Mouse (Mus musculus): ENCODE measurements at regions not wholly inside any gene's neighbourhood (a gene's known extent, or its start where the extent isn't known, plus 50 kb on each side); places are given as distances from the start of the nearest gene placed in this dataset.

DNA sequence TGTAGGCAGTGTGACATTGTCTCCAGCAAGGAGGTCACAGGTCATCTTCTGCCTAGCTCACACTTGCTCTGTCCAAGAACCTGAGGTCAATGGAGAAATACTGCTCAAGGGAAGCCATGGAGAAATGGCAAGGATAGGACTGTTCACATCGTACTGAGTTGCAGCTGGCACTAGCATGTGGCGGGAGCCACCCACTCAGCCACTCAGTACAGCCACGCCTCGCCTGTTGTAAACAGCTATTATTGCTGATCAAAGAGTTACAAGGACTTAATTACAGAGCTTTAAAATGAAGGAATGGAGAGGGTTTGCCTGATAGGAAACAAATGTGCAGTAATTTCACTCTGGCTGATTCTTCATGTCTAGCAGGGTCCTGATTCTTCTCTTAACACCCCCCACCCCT, 64.8 kb downstream of the Dll1 start:
- peak in 1 of 2 experiments; percentile 2 for DNase-seq (ENCODE audit: extremely low spot score in 1 of 2, low spot score in 1 of 2)

DNA sequence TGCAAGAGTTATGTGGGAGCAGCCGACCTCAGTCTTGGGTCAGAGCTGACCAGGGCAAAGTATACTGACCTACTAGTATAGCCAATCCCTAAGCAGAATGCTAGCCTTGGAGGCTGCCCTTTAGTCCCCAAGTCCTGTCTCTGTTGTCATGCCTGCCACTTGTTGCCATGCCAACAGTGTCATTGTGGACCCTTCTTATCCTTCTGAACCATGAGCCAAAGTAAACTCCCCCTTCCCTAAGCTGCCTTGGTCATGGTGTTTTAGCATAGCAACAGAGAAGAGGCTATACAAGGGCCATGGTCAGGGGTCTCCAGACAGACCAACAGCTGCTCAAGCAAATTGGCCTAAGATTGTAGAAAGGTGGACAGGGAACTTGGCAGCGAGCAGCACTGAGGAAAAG, 66.2 kb downstream of the Dll1 start:
- DNase-seq (ENCODE audit: extremely low spot score in 1 of 2, low spot score in 1 of 2), result no peak

DNA sequence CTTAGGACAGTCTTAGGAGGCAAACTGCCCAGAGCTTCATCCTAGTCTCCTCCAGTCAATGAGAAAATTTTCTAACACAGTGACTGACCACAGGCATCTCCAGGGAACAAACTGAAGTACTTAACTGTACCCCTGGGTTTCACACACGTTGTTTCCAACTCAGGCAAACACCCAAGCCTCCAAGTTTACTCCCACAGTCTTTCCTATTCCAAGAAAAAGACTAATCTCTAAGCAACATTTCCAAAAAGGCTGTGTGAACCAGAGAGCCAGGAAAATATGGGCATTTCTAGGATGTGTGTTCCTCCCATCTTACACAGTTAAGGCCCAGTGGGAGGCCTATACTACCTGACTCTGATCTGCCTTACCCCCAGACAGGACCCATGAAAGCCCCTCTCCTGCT, 74.6 kb downstream of the Dll1 start:
- peak in 1 of 2 experiments; percentile 19 for DNase-seq (ENCODE audit: extremely low spot score in 1 of 2, low spot score in 1 of 2)

DNA sequence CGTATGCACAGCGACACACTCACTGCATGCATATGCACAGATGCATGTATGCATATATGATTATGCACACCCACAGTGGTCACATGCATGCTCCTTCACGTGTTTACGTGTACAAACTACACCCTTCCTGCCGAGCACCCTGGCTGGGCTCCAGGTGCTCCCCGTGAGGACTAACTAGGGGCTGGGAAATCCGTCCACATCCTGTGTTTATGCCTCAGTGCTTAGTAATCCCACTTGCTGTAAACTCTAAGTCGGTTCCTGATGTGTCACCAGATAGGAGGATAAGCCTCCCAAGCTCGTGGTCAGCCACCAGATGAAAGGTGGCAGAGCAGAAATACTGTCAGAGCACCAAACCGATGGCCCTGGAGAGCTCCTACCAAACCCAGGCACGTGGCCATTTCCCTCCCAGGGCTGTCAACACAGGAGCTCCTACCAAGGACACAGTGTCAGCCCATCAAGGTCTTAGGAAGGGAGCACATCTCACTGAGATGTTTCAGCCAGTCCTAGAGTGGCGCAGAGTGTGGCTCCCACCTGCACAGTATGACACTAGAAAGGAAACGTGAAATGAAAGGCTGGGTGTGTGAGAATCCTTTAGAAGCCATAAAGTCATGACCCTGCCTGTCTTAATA, 76.8 kb downstream of the Dll1 start:
- no peak for DNase-seq (ENCODE audit: extremely low spot score in 1 of 2, low spot score in 1 of 2)

DNA sequence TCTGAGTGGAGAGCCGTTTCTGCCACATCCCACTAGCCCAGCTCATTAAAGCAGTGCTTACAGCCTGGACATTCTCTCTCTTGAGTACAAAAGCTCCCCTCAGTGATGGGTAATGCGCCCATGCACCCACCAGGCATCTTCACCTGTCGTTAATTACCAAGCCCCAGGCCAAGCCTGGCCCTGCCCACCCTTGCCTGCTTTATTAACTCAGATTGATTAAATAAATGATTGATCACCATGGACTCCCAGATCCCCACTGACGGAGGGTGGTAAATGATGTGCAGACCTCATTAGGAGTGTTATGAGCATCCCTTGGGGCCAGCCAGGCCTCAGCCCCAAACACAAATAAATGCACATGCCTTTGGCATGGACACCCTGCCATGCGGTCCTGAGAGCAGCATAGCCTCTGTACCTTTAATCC, 82.5 kb downstream of the Dll1 start:
- DNase-seq (ENCODE audit: extremely low spot score in 1 of 2, low spot score in 1 of 2), result no peak

DNA sequence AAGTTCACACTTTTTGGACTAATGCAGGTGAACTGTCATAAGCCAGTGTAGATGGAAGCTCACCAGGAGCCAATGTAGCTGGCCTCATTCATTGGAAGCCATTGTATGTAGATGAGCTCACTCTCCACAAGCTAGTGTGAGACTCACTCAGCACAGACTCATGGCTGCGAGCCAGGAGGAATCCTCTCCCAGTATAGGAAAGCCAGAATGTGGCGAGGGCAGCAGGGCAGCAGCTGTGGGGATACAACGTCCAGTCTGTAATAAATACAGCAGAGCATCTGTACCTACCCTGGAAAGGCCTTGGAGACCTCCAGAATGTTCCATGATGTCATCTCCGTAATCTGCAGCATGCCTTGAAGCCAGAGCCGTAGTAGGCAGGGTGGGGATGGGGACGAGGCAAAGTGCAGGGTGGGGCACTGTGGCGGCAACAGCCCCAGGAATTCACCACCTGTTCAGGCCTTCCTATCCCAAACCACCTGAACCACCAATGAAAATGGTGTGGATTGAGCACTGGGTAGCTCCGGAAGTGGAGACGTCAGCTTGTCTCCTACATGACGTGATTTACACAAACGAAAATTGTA, 84.1 kb downstream of the Dll1 start:
- no peak for DNase-seq (ENCODE audit: extremely low spot score in 1 of 2, low spot score in 1 of 2)

DNA sequence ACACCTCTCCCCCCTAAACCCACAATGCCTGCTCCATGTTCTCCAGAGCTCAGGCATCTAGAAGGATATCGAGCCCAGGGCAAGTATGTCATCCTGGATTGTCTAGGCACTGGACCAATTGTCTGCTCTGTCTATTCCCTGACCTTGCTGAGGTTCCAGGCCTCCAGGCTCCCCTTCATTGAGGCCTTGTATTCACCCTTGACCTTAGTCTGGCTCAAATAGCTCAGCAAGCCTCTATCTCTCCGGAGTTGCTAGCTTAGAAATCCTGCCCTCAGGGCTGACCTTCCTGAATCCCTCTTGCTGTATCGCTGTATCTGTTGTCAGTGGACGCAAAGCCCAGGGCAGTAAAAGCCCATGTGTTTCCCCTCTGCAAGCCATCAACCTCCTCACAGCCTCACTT, 85.0 kb downstream of the Dll1 start:
- no peak for DNase-seq (ENCODE audit: extremely low spot score in 1 of 2, low spot score in 1 of 2)

DNA sequence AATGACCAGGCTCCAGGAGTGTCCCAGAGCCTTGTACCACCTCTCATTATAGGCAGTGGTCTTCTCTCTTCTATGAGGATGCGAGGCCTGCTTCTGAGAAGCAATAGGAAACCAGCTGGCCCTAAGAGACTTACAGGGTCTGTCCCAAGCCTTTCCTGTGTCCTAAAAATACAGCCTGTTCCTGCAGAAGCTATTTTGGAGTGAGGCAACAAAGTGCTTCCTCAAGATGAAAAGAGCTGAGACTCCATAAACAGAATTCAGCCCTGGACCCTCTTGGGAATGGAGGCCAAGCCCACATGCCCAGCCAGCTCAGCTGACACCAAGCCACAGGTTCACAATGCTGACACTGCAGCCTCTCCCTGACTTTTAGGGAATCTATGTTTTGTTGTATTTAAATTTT, 86.3 kb downstream of the Dll1 start:
- DNase-seq (ENCODE audit: extremely low spot score in 1 of 2, low spot score in 1 of 2), result no peak

DNA sequence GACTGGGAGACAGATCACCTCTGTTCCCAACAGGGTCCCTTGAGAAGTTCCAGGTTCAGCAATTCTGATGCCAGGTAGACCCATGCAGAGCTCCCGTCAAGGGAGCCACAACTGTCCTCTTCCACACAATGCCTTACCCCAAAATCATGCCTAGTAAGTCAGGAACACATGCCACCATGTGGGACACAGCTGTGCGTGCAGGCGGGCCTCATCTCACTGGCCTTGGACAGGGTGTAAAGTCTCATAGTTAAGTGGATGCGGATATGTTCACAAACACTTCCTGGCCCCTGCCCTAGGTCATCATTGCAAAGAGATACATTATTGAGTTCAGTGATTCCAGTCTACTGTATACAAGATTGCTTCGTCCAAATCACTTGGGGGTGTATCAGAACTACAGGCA, 87.6 kb downstream of the Dll1 start:
- DNase-seq (ENCODE audit: extremely low spot score in 1 of 2, low spot score in 1 of 2), result no peak

DNA sequence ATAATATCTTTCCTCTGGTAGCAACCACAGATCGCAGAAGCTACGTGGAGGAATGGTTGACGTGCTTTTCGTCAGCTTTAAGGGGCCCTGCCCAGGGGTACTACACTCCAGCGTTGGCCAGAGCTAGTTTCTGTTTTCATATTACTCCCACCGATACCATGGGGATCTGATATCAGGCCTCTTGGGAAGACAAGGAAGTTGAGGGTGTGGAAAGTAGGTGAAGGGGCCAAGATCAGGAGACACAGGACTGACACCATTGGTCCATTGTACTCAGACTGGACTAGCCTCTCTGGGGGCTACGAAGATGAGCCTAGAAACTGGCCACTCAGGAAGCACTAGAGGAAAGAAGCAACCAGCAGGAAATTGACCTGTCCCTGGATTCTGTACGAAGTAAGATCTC, 88.0 kb downstream of the Dll1 start:
- DNase-seq (ENCODE audit: extremely low spot score in 1 of 2, low spot score in 1 of 2), result no peak

DNA sequence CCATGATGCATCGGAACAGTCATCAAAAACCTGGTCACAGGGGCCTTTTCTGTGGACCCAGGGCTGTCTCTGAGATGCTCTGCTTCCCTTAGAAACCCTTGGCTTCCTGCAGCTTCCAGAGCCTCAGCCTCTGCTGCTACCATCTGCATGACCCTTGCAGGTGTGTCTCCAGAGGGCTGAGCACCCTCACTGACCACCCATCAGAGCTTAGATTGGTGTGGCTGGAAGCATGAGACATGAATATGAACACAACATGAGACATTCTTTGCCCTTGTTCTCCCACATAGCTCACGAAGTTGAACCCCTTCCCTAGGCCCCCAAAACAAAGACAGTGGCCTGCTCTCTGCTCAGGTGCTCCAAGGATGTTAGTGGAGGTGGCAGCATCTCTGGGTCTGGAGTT, 90.1 kb downstream of the Dll1 start:
- DNase-seq (ENCODE audit: extremely low spot score in 1 of 2, low spot score in 1 of 2), result no peak

DNA sequence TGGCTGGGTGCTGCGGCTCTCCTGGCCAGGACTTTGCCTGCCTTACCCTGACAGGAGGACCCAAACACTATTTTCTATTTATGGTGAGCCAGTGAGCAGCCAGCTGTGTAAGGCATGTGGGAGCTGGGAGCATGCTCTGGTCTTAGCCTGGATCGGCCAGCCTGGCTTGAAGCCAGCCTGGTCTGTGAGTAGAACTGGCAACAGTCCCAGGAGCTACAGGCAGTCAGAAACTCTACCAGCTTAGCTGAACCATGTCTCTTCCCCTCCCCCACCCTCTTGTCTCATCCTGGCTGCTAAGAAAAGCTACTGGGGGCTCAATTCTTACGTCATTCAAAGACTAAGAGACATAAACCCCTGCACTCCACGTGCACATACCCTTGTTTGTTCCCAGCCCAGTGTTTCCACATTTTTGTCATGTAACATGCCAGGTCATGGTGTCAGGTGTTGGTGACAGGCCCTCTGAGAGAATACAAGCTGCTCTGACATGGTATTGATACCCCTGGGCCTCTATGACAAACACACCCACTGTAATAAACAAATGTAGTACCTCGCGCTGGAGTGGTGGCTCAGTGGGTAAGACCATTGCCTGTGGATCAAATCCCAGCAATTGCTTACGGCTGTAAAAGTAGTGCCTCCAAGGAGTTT, 91.2 kb downstream of the Dll1 start:
- peak; percentile 14 to 31 for DNase-seq (ENCODE audit: extremely low spot score in 1 of 2, low spot score in 1 of 2)

DNA sequence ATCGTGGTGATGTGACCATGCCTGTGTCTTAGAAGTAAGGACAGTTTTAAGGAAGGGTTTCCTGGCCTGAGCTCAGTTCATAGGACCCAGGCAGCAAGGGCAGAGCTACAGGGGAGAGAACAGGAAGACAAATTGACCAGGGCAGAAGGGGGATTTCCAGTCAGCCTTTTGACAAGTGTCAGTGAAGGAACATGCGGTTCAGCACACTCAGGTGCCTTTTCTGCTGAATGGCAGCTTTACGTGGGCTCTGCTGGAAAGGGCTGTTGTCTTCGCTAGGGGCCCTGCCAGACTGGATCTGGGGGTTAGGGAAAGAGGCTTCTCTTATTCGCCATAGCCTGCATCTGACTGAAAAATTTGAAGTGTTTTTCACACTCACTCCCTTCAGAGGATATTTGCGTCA, 106.8 kb downstream of the Dll1 start:
- no peak for DNase-seq (ENCODE audit: extremely low spot score in 1 of 2, low spot score in 1 of 2)

DNA sequence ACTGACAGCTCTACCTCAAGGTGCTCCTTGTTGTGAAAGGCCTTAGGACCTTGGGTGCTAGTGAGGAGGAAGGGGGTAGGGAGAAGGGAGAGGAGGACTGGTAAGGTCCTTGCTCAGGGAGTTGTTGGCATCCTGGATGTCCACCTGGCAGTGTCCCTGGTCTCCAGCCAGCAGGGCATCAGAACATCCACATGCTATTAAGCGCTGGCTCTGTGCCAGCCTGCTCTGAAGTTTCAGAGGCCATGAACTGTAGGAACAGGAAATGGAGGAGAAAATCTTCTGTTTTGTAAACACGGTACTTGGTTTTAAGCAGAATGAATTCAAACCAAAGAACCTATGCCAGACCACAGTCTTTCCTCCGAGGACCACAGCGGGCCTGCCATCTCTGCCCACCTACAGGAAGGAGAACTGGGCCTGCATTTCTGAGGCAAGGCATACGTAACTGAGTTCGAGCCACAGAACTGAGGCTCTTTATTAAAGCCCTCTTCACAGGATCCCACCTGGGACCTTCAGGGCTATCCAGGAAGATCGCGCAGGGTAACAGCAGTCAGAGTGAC, 107.5 kb downstream of the Dll1 start:
- DNase-seq (ENCODE audit: extremely low spot score in 1 of 2, low spot score in 1 of 2), result no peak

DNA sequence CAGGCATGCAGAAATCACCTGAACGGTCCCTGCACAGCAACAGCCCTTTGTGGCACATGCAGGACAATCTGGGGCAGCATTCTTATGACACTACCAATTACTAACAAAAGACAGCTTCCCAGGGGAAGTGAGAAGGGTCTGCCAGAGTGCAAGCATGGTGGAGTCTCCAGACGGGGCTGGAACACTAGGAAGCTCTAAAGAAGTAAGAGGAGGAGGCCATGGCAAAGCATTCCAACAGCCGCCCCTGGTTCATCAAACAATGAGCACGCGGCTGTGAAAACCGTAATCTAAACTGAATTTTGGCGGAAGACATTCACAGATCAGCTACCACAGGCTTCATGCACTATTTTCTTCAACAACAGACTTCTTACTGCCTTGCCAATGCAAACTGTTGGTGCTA, 109.0 kb downstream of the Dll1 start:
- no peak for DNase-seq (ENCODE audit: extremely low spot score in 1 of 2, low spot score in 1 of 2)

DNA sequence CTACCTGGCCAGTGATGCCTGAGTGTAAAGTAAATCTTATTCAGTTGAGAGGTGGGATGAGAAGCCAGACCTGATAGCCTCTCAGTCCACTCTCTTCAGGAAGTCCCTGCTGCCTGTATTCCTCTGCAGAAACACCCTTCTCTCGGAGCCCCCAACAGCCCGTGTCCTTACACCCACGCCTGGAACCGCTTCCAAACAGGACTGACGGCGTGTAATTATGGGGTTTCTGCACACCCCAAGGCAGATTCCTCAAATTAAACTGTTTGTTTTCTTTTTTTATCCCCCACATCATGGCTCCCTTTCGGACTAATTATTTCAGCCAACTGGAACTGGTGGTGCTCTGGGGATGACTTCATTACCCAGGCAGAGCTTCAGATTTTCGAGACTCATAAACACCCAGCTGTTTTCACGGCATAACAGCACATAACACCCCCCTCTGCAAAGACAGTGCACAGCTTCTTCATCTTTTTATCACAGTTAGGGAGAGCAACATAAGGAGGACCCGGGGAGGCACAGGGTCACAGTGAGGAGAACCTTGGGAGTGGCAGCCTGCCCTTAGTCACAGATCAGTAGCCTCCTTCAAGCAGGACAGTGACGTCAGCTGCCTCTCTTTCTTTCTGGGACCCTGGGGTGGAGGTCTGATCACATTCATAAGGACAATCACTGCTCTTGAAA, 117.1 kb downstream of the Dll1 start:
- DNase-seq (ENCODE audit: extremely low spot score in 1 of 2, low spot score in 1 of 2), result peak in 1 of 2 experiments; percentile 20

DNA sequence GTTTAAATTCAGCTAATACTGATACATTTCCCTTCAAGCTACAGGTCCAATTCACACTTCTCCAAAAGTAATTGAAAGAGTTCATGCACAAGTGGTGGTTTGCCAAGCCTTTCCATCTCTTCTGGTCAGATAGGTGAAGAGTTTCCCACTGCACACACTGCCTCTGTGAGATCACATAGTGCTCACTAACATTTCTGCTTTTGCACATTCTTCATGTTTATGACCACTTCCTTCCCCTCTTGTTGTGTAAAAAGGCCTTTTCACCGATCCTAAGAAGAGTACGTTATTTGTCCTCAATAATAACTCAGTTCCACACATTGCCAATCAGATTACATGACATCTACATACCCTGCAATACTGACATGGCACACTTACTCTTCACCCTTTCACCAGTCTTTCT, 120.8 kb downstream of the Dll1 start:
- DNase-seq (ENCODE audit: extremely low spot score in 1 of 2, low spot score in 1 of 2), result no peak

DNA sequence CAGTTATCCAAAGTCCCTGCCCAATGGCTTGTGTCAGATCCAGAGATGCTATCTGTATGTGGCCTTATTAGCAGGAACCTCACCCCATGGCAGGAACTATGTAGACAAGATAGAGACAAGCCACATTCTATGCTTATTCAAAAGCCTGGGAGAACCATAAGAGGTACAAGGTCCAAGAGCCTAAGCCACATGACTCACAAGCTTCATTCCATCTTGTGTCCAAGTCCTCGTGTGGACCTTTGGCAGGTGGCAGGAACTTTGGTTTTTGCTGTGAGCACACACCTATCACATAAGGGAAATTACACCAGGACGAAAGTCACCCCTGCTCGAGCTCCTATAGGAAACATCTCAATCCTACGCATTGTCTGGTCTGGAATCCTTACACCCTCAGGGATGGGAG, 122.9 kb downstream of the Dll1 start:
- DNase-seq (ENCODE audit: extremely low spot score in 1 of 2, low spot score in 1 of 2), result no peak

DNA sequence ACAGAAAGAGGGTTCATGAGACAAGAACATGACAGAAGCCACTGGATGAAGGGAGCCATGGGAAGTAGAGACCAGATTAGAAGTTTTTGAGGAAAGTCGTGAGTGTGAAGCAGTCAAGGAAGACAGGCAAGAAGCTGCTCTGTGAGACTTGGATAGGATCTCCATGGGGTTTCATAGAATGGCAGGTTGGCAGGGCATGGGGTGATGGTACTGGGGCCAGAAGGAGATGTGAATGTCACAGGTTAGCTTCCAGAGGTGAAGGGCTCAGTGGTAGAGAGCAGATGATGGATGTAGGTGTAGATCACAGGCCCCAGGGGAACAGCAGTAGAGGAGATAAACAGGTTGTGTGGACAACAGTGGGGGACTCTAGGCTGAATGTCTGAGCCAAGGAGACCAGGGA, 123.4 kb downstream of the Dll1 start:
- DNase-seq (ENCODE audit: extremely low spot score in 1 of 2, low spot score in 1 of 2), result no peak

DNA sequence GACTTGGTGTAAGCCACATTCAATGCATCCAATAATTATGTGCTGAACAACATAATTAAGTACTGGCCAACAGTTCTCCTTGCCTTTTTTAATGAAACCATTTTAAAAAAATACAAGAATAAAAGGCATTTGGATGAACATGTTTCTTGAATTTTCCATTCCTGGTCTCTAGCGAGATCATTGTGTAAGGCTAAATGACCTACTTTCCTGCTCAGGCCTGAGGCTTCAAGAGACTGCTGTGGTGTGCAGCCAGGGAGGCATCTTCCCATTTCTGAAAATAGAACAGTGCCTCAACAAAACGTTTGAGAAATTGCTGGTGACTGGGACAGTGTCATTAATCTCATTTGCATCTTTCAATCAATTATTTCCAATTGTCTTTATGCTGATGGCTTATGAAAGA, 124.5 kb downstream of the Dll1 start:
- DNase-seq (ENCODE audit: extremely low spot score in 1 of 2, low spot score in 1 of 2), result no peak

DNA sequence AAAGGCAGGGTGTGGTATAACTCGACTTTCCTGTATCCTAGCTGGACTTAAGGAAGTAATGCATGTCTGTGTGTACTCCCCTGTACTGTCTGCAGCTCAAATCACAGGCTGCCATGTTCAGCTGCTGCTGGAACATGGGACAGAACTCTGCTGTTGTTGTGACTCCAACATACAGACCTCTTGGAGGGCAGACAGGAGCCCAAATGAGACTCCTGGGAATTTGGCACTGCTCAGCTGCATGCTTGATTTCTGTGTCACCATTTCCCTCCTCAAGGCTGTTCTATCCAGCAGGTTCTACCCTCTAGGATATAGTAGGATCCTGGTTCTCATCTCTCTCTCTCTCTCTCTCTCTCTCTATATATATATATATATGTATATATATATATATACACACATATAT, 125.0 kb downstream of the Dll1 start:
- no peak for DNase-seq (ENCODE audit: extremely low spot score in 1 of 2, low spot score in 1 of 2)

DNA sequence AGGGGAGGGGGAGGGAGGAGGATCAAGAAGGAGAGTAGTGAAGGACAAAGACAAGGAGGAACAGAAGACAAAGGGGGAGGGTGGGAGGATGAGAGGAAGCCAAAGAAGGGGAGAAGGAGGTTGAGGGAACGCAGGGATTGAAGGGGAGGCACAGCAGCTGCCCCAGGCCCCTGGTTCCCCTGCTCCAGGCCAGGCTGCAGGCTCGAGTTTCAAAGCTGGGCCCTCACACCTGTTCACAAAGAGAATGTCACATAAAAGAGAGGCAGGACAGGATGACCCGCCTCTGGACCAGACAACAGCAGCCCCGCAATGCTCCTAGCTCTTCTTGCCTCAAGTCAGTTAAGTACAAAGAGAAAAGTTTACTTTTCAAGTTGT, 128.3 kb downstream of the Dll1 start:
- DNase-seq (ENCODE audit: extremely low spot score in 1 of 2, low spot score in 1 of 2), result no peak

Data from frontal cortex, adult 2 months (tissue).